Mouse (Mus musculus) gastrocnemius, postnatal 4 days (tissue): ENCODE measurements around the gene Foxe3. TPM values are rescaled to one million over a fixed set of nuclear protein-coding genes. Genes with fewer than 3 reads are reported as not detected.
A peak's percentile ranks its signal among the peaks of the same experiment; 100 is the strongest.
"Not testable (repeated sequence)": the region's sequence is repeated elsewhere in the genome, so short reads cannot be mapped to it uniquely, and the experiment has no call there.

ENCODE experiments used
- DNase-seq, 2 experiments: peaks; one replicate each; pipeline ENCODE4 v3.0.0; 2021 to 2022; ENCODE audit warnings: low spot score in 2 of 2, mixed read lengths in 2 of 2
- long read RNA-seq, 2 experiments: library from polyadenylated mRNA; stranded (forward); transcript quantifications; one replicate each; pipeline ENCODE4 v2.0.0; 2021
- total RNA-seq, 2 experiments: library from RNA; stranded (reverse); gene quantifications; 2 replicates each; pipeline ENCODE4 v1.2.3; 2021

Foxe3 gene
- not detected for total RNA-seq
- long read RNA-seq, experiment 1, result 0 reads
- long read RNA-seq, experiment 2, result 0 reads

- no peak for DNase-seq
These were observed at the start of gene Foxe3 for GRCm38 (mm10) chr4:114925917-114926312. Gene Foxe3 (minus strand): TSS chr4:114926013.

GRCm38 (mm10) chr4:114973229-114973740 lies 47.5 kb upstream of the Foxe3 start:
- DNase-seq, result no peak

GRCm38 (mm10) chr4:114970736-114971135 lies 44.9 kb upstream of the Foxe3 start:
- DNase-seq, result no peak

GRCm38 (mm10) chr4:114960881-114961280 lies 35.1 kb upstream of the Foxe3 start:
- not testable (repeated sequence) for DNase-seq

GRCm38 (mm10) chr4:114959533-114959932 lies 33.7 kb upstream of the Foxe3 start:
- DNase-seq, result no peak

- DNase-seq, result no peak
These were observed 33.0 kb upstream of the Foxe3 start for GRCm38 (mm10) chr4:114958786-114959185.

GRCm38 (mm10) chr4:114958231-114958630 lies 32.4 kb upstream of the Foxe3 start:
- no peak for DNase-seq

- DNase-seq, result no peak
These were observed 31.6 kb upstream of the Foxe3 start for GRCm38 (mm10) chr4:114957403-114957802.

GRCm38 (mm10) chr4:114953172-114953571 lies 27.4 kb upstream of the Foxe3 start:
- DNase-seq, result no peak

GRCm38 (mm10) chr4:114947852-114948481 lies 22.2 kb upstream of the Foxe3 start:
- no peak for DNase-seq

GRCm38 (mm10) chr4:114947395-114947794 lies 21.6 kb upstream of the Foxe3 start:
- peak in 1 of 2 experiments; percentile 74 for DNase-seq

GRCm38 (mm10) chr4:114946416-114946815 lies 20.6 kb upstream of the Foxe3 start:
- no peak for DNase-seq

- no peak for DNase-seq
These were observed 19.2 kb upstream of the Foxe3 start for GRCm38 (mm10) chr4:114945021-114945420.

GRCm38 (mm10) chr4:114942583-114942982 lies 16.8 kb upstream of the Foxe3 start:
- DNase-seq, result no peak

- DNase-seq, result no peak
These were observed 16.3 kb upstream of the Foxe3 start for GRCm38 (mm10) chr4:114942112-114942511.

- no peak for DNase-seq
These were observed 15.5 kb upstream of the Foxe3 start for GRCm38 (mm10) chr4:114941311-114941710.

- DNase-seq, result no peak
These were observed 12.4 kb upstream of the Foxe3 start for GRCm38 (mm10) chr4:114938248-114938647.

- no peak for DNase-seq
These were observed 11.7 kb upstream of the Foxe3 start for GRCm38 (mm10) chr4:114937459-114938047.

- no peak for DNase-seq
These were observed 8.4 kb upstream of the Foxe3 start for GRCm38 (mm10) chr4:114934188-114934587.

- DNase-seq, result no peak
These were observed 6.9 kb upstream of the Foxe3 start for GRCm38 (mm10) chr4:114932747-114933146.

GRCm38 (mm10) chr4:114929155-114929554 lies 3.3 kb upstream of the Foxe3 start:
- DNase-seq, result no peak

- no peak for DNase-seq
These were observed 569 bp downstream of the Foxe3 start for GRCm38 (mm10) chr4:114924971-114925916.
